Mouse (Mus musculus): ENCODE measurements around the gene Pgrmc2. TPM values are rescaled to one million over a fixed set of nuclear protein-coding genes. Genes with fewer than 3 reads are reported as not detected.
A peak's percentile ranks its signal among the peaks of the same experiment; 100 is the strongest.

Pgrmc2 gene
- total and polyA plus RNA-seq, 2 experiments: 18.3 to 19.9 TPM

GRCm38 (mm10) chr3:41065320-41065719 lies 17.5 kb downstream of the Pgrmc2 start:
- Histone ChIP-seq H3K4me3 (ENCODE audit: insufficient read depth, low read depth, low read length) (no peak overlapping the region), H3K36me3 (ENCODE audit: control insufficient read depth, insufficient read depth, low read length) (peaks cover 11% of the 10 kb centered on the region), H3K9ac (ENCODE audit: low read depth, low read length) (no peak overlapping the region), H3K4me1 (ENCODE audit: control insufficient read depth, insufficient read depth, low read length) (peaks cover 21% of the 10 kb centered on the region), H3K27ac (replicated peaks; ENCODE audit: insufficient read depth, low read depth, low read length) (peak overlapping the region; percentile 64), H3K27me3 (ENCODE audit: control insufficient read depth, insufficient read depth, low read length) (no peaks in the 10 kb centered on the region), H3K79me2 (ENCODE audit: control insufficient read depth, insufficient read depth, low read length) (peaks cover 8% of the 10 kb centered on the region; the same call in 1 of the 2 replicates)
- TF ChIP-seq POLR2A (IDR thresholded peaks at IDR 0.05; ENCODE audit: extremely low read depth, insufficient read depth, low read length) (no peak), CTCF (IDR thresholded peaks at IDR 0.05; ENCODE audit: low read depth, low read length) (no peak)
- 21% methylated on average over 2 of the region's 2 CpGs for WGBS
- peak; percentile 91 for DNase-seq (ENCODE audit: extremely low read depth, low read depth, low spot score)

- Histone ChIP-seq H3K79me2 (ENCODE audit: control insufficient read depth, insufficient read depth, low read length) (no peaks in the 10 kb centered on the region), H3K4me1 (ENCODE audit: control insufficient read depth, insufficient read depth, low read length) (peaks cover 21% of the 10 kb centered on the region), H3K9ac (ENCODE audit: low read depth, low read length) (no peak overlapping the region), H3K4me3 (ENCODE audit: insufficient read depth, low read depth, low read length) (no peak overlapping the region), H3K36me3 (ENCODE audit: control insufficient read depth, insufficient read depth, low read length) (0 out of 2 replicates have a peak, but pooled peaks cover 4% of the 10 kb centered on the region), H3K27ac (replicated peaks; ENCODE audit: insufficient read depth, low read depth, low read length) (peak overlapping the region; percentile 42; the same call in 1 of the 2 replicates), H3K27me3 (ENCODE audit: control insufficient read depth, insufficient read depth, low read length) (no peaks in the 10 kb centered on the region)
- DNase-seq (ENCODE audit: extremely low read depth, low read depth, low spot score): no peak
- TF ChIP-seq POLR2A (IDR thresholded peaks at IDR 0.05; ENCODE audit: extremely low read depth, insufficient read depth, low read length) (no peak), CTCF (IDR thresholded peaks at IDR 0.05; ENCODE audit: low read depth, low read length) (no peak)
- 93% methylated on average over 2 of the region's 2 CpGs for WGBS
Measured at GRCm38 (mm10) chr3:41062758-41063157, 20.1 kb downstream of the Pgrmc2 start.

- Histone ChIP-seq H3K4me1 (ENCODE audit: control insufficient read depth, insufficient read depth, low read length) (peaks cover 21% of the 10 kb centered on the region), H3K79me2 (ENCODE audit: control insufficient read depth, insufficient read depth, low read length) (no peaks in the 10 kb centered on the region), H3K27me3 (ENCODE audit: control insufficient read depth, insufficient read depth, low read length) (no peaks in the 10 kb centered on the region), H3K27ac (replicated peaks; ENCODE audit: insufficient read depth, low read depth, low read length) (peak overlapping the region; percentile 42; the same call in 1 of the 2 replicates), H3K9ac (ENCODE audit: low read depth, low read length) (no peak overlapping the region), H3K36me3 (ENCODE audit: control insufficient read depth, insufficient read depth, low read length) (no peaks in the 10 kb centered on the region), H3K4me3 (ENCODE audit: insufficient read depth, low read depth, low read length) (no peak overlapping the region)
- TF ChIP-seq CTCF (IDR thresholded peaks at IDR 0.05; ENCODE audit: low read depth, low read length) (no peak), POLR2A (IDR thresholded peaks at IDR 0.05; ENCODE audit: extremely low read depth, insufficient read depth, low read length) (no peak)
- WGBS: 25% methylated on average over 3 of the region's 3 CpGs
- DNase-seq (ENCODE audit: extremely low read depth, low read depth, low spot score): peak; percentile 82
Measured at GRCm38 (mm10) chr3:41061831-41062565, 20.8 kb downstream of the Pgrmc2 start.

DNA sequence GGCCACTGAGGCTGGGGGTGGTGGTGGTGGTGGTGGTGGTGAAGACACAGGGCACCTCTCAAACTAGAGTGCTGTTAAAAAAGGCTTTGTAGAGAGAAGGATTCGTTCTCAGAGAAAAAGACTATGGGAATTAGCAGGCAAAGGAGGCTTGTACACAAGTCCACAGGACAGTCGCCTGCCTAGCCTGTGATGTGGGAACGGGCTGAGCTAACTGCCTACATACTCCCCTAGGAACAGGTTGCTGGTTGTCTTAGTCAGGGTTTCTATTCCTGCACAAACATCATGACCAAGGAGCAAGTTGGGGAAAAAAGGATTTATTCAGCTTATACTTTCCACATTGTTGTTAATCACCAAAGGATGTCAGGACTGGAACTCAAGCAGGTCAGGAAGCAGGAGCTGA lies 23.6 kb downstream of the Pgrmc2 start:
- no peak for DNase-seq (ENCODE audit: extremely low read depth, low read depth, low spot score)
- Histone ChIP-seq H3K27ac (replicated peaks; ENCODE audit: insufficient read depth, low read depth, low read length) (no peak overlapping the region), H3K27me3 (ENCODE audit: control insufficient read depth, insufficient read depth, low read length) (no peaks in the 10 kb centered on the region), H3K79me2 (ENCODE audit: control insufficient read depth, insufficient read depth, low read length) (no peaks in the 10 kb centered on the region), H3K4me1 (ENCODE audit: control insufficient read depth, insufficient read depth, low read length) (peaks cover 11% of the 10 kb centered on the region; the same call in 1 of the 2 replicates), H3K36me3 (ENCODE audit: control insufficient read depth, insufficient read depth, low read length) (no peaks in the 10 kb centered on the region), H3K9ac (ENCODE audit: low read depth, low read length) (no peak overlapping the region), H3K4me3 (ENCODE audit: insufficient read depth, low read depth, low read length) (no peak overlapping the region)
- WGBS: 94% methylated on average over 3 of the region's 3 CpGs
- TF ChIP-seq CTCF (IDR thresholded peaks at IDR 0.05; ENCODE audit: low read depth, low read length): no peak
- TF ChIP-seq POLR2A (IDR thresholded peaks at IDR 0.05; ENCODE audit: extremely low read depth, insufficient read depth, low read length): no peak

GRCm38 (mm10) chr3:41058395-41058794 lies 24.5 kb downstream of the Pgrmc2 start:
- 48% methylated on average over 2 of the region's 2 CpGs for WGBS
- TF ChIP-seq POLR2A (IDR thresholded peaks at IDR 0.05; ENCODE audit: extremely low read depth, insufficient read depth, low read length) (no peak), CTCF (IDR thresholded peaks at IDR 0.05; ENCODE audit: low read depth, low read length) (no peak)
- no peaks in the 10 kb centered on the region for H3K79me2 ChIP-seq (ENCODE audit: control insufficient read depth, insufficient read depth, low read length)
- no peak overlapping the region for H3K9ac ChIP-seq (ENCODE audit: low read depth, low read length)
- no peaks in the 10 kb centered on the region for H3K27me3 ChIP-seq (ENCODE audit: control insufficient read depth, insufficient read depth, low read length)
- no peak overlapping the region for H3K4me3 ChIP-seq (ENCODE audit: insufficient read depth, low read depth, low read length)
- peak; percentile 46 for DNase-seq (ENCODE audit: extremely low read depth, low read depth, low spot score)
- no peaks in the 10 kb centered on the region for H3K36me3 ChIP-seq (ENCODE audit: control insufficient read depth, insufficient read depth, low read length)
- H3K27ac ChIP-seq (replicated peaks; ENCODE audit: insufficient read depth, low read depth, low read length): no peak overlapping the region
- peaks cover 11% of the 10 kb centered on the region; the same call in 1 of the 2 replicates for H3K4me1 ChIP-seq (ENCODE audit: control insufficient read depth, insufficient read depth, low read length)

DNA sequence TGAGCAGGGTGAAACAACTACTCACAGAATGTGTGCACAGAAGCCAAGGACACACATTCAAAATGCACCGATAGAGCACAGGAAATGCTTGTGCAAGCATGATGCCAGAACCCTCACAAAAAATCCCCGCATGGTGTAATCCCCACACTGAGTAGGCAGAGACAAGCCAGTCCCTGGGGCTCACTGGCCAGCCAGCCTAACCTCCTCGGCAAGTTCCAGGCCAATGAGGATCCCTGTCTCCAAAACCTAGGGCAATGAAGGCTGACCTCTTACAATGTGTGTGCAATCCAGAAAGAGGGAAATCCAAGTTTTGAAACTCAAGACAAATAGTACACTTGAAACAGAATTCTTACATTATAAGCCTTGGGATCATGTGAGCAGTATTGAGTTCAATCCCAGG lies 29.5 kb downstream of the Pgrmc2 start:
- TF ChIP-seq POLR2A (IDR thresholded peaks at IDR 0.05; ENCODE audit: extremely low read depth, insufficient read depth, low read length) (no peak), CTCF (IDR thresholded peaks at IDR 0.05; ENCODE audit: low read depth, low read length) (no peak)
- H3K79me2 ChIP-seq (ENCODE audit: control insufficient read depth, insufficient read depth, low read length): no peaks in the 10 kb centered on the region
- no peaks in the 10 kb centered on the region for H3K4me1 ChIP-seq (ENCODE audit: control insufficient read depth, insufficient read depth, low read length)
- no peak overlapping the region for H3K27ac ChIP-seq (replicated peaks; ENCODE audit: insufficient read depth, low read depth, low read length)
- H3K9ac ChIP-seq (ENCODE audit: low read depth, low read length): no peak overlapping the region
- no peak for DNase-seq (ENCODE audit: extremely low read depth, low read depth, low spot score)
- H3K27me3 ChIP-seq (ENCODE audit: control insufficient read depth, insufficient read depth, low read length): no peaks in the 10 kb centered on the region
- 75% methylated on average over 3 of the region's 3 CpGs for WGBS
- no peaks in the 10 kb centered on the region for H3K36me3 ChIP-seq (ENCODE audit: control insufficient read depth, insufficient read depth, low read length)
- no peak overlapping the region for H3K4me3 ChIP-seq (ENCODE audit: insufficient read depth, low read depth, low read length)
